Mouse (Mus musculus) layer of hippocampus, adult 11-12 months (tissue): ENCODE measurements around the gene Pelo.

Experiments used
- DNase-seq: peaks from one replicate; pipeline ENCODE4 v3.0.0; 2022; ENCODE audit warnings: low spot score

The Pelo gene

DNA sequence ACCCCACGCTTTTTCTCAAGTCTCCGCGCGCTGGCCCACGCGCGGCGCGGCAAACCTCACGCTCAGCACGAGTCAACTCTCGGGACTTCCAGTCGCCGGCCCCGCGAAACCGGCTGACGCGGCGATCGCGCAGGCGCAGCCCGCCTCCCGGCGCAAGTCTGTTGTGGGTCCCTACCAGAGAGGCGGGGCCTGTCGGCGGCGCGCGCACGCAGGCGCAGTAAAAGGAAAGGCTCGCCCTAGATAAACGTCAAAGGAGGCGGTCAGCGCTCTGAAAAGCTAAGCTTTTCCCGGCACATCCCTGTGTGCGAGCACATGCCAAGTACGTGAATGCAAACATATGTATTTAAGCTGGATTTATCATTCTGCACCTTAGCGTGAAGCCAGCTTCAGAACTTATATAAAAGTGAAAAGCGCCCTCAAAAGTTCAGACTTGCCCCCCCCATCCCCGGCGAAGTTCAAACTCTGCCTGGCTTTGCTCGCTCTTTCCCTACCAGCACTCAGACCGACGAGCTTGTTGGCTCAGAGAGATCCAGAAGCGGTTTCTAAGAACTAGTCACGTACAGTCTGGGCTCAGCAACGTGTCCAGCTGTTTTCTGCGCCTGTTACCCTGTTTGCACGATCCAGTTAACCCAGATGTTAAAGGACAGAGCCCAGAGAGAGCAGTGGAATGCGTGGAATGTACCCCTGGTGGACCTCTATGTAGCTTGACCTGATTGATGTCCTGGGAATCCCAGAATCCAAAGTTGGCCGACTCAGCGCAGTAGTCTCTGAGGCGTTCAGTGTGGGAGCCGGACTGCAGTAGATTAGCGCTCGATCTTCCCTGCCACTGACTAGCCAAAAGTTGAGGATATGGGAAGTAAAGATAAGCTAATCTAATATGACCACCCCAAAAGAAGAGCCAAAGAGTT is at the start of gene Pelo:
Gene Pelo (minus strand): TSS at position 118 of the 908 bp plus-strand sequence.
- DNase-seq = peak; percentile 95

DNA sequence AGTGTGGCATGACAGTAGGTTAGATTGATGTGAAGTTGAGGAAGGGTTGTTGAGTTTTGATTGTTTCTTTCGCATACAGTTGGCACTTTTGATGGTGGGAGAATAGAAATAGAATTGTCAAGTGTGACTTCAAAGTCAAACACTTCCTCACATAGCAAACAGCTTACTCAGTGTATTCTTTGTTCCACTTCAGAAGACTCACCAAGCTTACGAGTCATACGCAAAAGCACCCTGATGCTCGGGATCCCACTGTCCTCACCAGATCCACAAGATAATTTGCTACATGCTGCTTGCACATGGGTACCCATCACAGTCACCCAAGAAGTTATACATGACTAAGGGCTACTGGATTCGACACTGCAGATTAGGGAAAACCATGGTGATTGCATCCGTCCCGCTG is 48.5 kb upstream of the Pelo start:
- DNase-seq = no peak

DNA sequence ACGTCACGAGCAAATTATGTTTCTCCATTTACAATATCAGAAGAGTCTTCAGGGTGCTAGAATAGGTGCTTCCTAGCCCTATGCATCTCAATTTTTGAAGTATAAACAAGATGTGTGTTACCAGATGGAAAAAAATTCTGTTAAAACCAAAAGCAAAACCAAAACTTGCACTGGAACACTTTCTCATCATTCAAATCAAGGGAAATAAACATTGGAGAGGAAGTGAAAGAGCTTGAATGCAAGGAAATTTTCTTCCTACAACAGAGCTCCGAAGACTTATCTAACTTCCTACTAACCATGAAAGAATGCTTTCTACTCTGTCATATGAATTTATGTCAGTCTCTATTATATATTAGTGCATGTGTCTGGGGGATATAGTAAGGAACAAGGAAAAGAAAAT is 46.8 kb upstream of the Pelo start:
- DNase-seq = no peak

DNA sequence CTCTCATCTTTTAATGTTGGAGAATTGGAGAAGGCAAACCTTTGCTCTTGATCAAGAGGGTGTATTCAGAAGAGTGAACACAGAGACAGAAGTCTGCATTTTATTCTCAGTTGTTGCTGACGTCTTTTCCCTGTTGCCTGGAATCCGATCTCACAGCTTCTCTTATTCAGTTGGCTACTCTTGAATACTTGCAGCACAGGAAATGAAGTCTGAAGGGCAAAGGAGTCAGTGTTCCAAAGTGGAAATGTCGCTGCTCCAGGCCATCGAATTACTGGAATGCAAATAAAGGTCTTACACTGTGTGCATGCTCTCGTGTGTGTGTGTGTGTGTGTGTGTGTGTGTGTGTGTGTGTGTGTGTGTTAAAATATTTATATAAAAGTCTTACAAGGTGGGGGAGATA is 42.4 kb upstream of the Pelo start:
- no peak for DNase-seq

DNA sequence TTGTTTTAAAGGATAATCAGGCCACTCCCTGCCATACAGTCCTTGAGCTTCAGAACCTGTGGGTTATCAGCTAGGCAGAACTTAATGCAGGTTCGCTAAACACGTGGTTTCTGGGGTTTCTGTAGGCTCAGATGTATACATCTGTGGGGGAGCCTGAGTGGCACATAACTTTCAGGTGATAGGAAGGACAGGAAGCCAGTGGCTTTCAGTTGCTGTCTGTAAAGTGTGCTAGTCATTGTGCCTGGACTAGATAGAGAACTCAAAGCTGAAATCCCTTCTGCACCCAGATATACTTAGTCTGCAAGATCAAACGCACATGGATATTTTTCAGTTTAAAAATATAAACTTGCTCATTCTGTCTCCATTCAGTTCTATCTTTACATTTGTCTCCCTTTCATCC is 41.4 kb upstream of the Pelo start:
- DNase-seq = no peak

DNA sequence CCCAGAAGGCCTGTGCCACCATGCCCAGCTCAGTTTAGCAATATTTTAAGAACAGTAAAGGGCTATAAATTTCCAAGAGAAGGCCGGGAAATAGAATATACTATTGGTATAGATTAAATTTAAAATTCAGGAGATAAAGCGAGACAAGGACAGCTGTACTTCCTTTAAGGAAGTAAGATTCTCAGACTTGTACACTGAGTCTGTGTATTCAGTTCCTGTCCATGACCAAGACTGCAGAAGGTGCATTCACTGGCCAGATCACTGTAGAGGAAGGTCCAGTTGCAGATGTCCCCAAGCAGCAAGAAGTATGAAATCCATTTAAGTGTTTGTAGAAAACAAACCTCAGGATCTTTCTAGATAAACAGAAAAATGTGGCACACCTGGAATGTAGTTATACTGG is 40.0 kb upstream of the Pelo start:
- no peak for DNase-seq

DNA sequence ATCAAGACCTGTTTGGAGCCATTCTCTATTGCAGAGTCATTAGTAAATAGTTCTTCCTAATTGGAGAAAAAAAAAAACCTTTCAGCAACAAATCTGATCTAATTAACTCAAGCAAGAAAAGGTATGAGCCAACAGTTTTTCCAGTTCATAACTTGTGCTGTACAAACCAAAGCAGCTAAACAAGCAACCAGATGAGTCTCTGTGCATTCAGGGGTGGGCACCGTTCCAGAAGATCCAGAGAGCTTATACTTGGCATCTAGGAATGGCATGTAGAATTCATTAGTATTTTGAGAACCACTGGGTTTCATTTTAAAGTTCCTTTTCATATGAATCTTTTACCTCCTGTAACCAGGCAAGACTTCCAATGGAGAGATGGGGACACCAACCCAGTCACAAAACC is 37.8 kb upstream of the Pelo start:
- no peak for DNase-seq

DNA sequence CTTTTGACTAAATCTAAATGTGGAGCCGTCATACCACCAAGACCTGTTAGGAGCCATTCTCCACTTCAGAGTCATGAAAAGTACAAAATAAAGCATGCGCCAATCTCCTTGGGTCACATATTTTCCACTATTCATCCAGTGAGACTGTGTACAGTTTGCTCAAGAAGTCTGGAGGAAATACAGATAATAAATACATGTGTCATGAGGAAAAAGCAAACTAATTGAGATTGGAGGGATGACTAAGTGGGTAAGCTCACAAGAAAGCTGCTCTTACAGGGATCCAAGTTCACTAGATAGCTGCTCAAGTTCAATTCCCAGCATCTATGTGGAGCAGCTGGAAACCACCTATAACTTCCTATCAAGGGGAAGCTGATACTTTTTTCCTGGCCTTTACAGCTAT is 36.5 kb upstream of the Pelo start:
- no peak for DNase-seq

DNA sequence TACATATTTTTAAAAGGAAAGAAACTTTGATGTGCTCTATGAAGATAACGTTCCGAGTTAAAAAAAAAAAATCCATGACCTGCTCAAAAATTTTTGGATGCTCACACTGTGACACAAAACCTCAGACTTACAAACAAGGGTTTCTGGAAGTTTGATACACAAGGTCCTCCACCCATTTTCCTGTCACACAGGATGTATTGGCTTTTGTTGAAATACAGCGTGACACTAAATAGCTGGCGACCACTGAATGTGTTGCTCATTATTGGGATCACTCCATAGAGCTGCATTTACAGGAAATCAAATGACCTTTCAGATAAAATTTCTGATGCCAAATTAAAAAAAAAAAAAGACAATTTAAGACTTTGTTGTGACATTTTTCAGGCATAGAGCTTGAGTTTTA is 35.1 kb upstream of the Pelo start:
- no peak for DNase-seq

DNA sequence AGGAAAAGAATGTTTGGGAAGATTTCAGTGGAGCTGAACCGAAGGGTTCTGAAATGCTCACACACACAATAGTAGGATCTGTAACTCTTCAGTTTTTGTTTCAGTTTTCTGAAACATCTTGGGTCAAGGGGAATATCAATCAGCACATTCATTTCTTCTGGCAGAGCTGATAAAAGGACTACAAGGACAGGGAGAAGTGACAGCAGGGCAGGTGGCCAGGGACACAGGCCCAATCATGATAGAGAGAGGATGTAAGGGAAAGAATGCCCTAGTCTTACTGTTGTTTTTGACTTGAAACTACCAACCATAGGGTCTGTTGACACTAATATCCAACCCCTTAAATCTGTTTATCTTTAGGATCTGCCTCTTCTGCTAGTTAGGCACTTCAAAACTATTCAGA is 34.5 kb upstream of the Pelo start:
- DNase-seq = no peak

DNA sequence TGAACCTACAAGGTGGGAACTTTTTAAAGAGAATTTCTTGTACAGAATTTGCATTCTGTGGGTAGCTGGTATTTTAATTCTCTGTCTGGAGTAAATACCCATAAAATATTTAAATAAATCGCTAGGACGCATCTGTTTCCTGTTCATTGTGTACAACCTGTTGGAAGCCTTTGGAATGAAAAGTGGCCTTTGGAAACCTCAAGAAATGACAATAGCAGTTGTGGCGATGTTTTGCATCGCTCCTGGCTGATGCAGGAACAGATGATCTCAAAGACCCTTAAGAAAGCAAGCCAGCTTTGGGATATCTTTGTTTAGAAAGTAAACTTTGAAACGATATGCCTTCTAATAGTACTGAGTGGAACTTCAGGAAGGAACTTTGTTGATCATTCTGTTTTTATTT is 28.8 kb upstream of the Pelo start:
- no peak for DNase-seq

DNA sequence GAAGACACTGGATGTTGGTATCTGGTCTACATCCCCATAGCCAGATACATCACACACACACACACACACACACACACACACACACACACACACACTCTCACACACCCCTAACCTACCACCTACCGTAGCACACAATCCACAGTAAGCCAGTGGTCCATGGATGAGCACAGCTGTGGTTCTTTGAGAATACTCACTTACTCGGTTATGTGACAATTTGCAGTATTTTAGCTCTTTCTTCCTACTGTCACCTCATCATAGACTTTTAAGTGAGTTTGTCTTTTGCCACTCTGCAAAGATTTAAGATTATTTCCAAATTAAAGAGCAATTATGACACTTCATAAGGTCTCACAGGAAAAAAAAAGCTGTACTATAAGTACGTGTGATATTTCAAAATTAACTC is 28.2 kb upstream of the Pelo start:
- no peak for DNase-seq

DNA sequence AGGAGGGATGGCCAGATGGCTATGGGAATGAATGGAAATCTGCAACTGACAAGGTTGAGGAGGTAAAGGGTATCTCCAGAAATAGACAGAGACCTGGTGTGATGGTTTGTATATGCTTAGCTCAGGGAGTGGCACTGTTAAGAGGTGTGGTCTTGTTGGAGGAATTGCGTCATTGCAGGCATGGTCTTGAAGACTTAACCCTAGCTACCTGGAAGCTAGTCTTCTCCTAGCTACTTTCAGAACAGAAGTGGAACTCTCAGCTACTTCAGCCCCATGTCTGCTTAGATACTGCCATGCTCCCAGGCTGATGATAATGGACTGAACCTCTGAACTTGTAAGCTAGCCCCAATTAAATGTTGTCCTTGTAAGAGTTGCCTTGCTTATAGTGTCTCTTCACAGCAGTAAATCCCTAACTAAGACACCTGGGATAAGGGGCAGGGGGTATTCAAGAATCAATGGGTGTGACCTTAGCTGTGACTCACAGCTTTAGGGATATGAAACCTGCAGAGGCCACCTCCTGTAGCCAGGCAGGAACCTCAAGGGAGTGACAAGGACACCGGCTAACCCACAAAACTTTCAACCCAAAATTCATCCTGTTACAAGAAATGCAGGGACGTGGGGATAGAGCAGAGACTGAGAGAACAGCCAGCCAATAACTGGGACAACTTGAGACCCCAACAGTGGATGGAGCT is 27.1 kb upstream of the Pelo start:
- DNase-seq = no peak

DNA sequence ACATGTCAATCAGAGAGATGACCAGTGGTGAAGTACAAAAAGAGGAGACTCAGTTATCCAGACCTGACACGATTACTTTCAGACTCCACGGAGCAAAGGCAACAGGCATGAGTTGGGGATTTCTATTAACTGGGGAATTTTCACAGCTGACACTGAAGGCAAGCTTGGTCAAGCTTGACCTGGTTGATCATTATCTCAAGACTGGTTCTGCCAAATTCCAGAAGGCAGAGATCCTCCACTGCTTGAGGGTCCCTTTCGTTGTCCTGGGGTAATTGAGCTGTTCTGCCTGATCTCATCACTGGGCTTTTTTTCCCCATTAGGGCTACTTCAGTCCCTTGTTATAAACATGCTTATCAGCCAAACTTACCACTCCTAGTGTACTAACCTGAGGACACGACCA is 19.6 kb upstream of the Pelo start:
- no peak for DNase-seq

DNA sequence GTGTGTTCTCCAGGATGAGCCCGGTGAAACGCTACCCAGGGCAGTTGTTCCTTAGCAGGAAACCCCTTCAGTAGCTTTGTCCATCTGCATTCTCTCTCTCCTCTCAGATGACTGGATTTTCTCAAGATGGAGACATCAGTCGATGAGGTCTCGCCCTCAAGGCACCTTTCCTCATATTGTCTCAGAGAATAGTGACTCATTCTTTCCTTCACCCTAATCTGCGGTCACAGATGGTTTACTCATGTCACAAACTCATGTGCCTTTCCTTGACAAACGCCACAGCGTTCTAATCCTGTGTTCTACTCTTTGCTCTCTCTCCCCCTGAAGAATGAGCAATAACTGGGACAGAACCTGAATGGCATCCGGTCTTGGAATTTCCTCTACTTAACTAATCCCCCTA is 17.4 kb upstream of the Pelo start:
- DNase-seq = no peak

DNA sequence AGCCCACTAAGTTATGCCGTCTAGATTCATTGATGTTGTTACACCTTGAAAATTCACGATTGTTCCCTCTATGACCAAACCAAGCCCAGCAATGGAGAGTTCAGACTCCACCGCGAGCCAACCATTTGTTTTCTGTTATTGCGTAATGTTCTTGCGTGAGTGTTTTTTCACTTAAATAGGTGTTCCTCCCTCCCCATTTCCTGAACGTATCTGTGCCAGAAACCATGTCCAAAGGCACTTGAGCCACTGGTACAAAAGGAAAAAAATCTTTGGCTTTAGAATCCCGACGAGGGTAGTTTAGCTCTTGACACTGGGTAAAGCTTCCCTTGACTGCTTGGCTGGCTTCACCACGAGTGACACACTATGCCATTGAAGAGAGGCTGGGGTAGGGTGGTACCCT is 16.2 kb upstream of the Pelo start:
- no peak for DNase-seq

DNA sequence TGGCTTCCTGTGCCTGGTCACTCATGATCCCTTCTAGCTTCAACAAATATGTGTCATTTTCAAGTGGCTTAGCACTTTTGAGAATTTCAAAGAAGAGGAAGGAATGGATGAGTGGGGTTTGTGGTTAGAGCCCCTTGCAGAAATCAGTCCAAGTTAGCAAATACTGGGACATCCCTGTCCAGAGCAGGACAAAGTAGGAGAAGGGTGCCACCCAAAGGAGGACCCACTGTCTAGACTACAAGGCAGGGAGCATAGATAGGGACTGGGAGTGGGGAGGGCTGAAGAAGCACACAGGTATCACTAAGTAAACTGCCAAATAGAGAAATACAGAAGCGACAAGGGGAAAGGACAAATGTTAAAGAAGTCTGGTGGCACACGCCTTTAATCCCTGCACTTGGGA is 12.8 kb upstream of the Pelo start:
- DNase-seq = no peak

DNA sequence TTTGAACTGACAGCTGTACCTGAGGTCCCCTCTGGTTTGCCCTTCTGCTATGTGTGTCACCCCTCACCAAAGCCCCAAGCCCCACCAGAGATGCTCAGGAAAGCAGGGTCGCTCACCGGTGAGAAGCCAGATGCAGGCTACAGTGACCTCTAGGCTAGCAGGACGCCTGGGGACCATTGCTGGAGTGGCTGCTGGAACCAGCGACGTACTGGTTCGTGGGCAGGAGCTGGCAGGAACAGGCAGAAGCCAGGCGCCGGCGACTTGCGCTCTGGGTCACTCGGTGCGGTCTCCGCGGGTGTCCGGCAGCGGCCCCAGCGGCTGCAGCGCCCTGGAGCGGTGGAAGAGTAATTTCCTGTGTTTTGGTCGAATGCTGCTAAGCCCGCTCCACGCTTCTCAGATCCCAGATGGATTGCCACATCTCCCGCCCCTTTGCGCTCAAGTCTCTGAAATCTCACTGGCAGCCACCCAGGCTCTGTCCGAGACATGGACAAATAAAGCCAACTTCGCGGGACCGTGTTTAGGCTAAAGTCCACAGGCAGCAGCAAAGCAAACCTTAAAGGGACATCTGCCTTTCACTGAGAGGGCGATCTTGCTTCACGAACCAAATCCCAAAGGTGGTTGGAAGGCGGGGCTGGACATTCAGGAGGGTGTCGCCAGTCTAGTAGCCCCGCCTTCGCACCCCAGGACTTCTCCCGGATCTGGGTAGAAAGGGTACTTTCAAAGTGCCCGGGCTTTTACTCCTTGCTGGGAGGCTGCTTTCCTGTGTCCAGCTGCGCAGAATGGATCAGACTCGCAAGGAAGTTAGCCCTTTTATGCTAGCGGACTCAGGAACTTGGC is 11.6 kb upstream of the Pelo start, which contains the start of the genes Gm49395 and Itga1:
Gene Gm49395 (minus strand): TSS at position 567 of the 837 bp plus-strand sequence.
Gene Itga1 (minus strand): TSS at position 610 of the 837 bp plus-strand sequence.
- DNase-seq = peak; percentile 21

DNA sequence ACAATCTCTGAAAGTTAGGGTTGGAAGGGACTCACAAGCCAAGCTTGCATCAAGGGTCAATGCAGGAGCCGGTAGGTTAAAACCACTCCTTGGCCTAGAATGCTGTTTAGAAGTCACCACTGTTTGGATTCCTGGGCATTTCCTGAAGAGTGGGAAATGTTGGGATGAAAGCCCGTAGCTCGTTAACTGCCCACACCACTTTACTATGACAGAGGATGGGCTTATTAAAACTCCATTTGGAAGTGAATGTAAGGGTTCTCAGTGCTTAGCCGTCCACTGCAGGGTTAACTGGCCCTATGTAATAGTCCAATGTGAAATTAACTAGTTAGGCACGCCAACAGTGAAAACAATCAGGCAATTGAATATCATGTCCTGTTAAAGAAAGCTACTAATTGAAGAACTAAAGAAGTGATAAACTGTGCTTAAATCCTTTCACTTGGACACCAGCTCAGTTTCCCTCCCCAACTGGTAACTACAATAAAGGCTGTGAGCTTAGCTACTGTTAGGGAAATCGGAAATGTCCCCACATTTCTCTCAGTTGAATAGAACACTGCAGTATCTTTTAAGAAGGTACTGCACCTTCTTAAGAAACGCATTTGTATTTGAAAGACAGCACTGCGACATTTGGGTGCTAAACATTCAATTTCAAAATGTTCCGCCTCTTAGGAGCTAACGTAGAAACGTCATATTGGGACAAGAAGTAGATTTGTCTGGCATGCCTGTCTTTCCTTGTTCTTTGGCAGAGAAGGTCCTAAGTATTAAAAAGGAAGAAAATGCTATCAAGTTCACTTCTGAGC is 10.6 kb upstream of the Pelo start:
- DNase-seq = no peak

DNA sequence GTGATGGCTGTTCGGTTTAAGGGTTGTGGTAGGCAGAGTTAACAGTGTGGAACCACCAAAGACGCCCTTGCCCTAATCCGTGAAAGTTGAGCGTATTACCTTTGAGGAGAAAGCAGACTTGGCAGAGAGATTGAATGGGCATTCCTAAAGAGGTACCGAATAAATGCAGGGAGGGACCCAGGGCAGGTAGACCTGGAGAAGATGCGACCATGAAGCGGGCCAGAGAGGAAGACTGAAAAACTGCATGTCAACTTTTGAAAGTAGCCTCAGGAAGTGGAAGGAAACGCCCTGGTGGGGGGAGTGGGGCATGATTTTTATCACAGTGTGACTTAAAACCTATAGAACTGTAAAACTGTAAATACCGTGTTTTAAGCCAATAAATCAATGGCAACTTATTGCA is 9.4 kb upstream of the Pelo start:
- DNase-seq = no peak

DNA sequence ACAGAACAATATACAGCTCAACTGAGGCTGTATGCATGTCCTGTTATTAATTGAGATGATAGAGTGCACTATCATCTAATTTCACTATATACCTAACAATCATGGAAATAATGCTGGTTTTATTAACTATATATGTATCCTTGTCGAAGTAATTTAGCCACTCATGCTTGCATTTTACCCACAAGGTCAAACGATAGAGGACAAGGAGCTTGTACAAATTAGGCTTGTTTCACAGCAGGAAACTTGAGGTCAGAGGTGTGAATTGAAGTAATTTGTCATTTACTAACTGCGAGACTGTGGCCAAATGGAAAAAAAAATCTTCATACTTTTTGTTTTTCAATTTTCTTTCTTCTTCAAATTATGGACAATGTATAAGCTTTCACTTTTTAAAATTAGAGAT is 8.2 kb upstream of the Pelo start:
- no peak for DNase-seq

DNA sequence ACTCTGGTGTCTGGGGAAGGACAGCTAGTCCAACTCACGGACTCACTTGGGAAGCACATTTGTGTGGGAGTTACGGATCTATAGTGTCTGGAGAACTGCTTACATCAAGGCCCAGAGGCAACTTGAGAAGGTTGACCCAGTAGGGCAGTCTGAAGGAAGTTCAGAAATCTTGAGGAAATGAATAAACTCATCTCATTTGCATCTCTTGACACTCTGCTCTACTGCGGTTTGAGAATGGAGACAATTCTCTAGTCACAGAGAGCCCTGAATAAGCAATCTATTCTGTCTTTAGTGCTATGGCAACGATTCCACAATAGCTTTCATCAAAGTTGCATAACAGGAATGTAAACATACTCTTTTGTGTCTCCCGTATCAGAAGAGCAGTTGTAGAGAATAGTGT is 7.0 kb upstream of the Pelo start:
- no peak for DNase-seq
